Mouse (Mus musculus) heart, embryonic 13.5 days (tissue): ENCODE measurements around the gene Oaz2. TPM values are rescaled to one million over a fixed set of nuclear protein-coding genes. Genes with fewer than 3 reads are reported as not detected.
A peak's percentile ranks its signal among the peaks of the same experiment; 100 is the strongest.

Source experiments
- ATAC-seq: fragments of 200-750 bp; cut with Nextera tagmentation; 2 replicates; pipeline ENCODE4 v1.8.0; 2017; ENCODE audit warnings: moderate TSS enrichment; ENCODE audit not compliant: insufficient number of reproducible peaks, low FRiP score, low TSS enrichment; ENCODE audit errors: extremely low read depth
- H3K27ac ChIP-seq: fragments of 300-500 bp; sonication (generic); replicated peaks from 2 replicates; pipeline ENCODE4 v1.5.1; 2015; ENCODE audit warnings: moderate library complexity, mild to moderate bottlenecking, inconsistent platforms
- H3K27me3 ChIP-seq: fragments of 300-500 bp; sonication (generic); replicated peaks from 2 replicates; pipeline ENCODE4 v1.6.1; 2015; ENCODE audit warnings: mild to moderate bottlenecking, inconsistent platforms
- H3K36me3 ChIP-seq: fragments of 300-500 bp; sonication (generic); 2 replicates; pipeline ENCODE4 v1.6.1; 2015; ENCODE audit warnings: mild to moderate bottlenecking, inconsistent platforms
- H3K4me1 ChIP-seq: fragments of 300-500 bp; sonication (generic); 2 replicates; pipeline ENCODE4 v1.6.1; 2015; ENCODE audit warnings: inconsistent platforms
- H3K4me2 ChIP-seq: fragments of 300-500 bp; sonication (generic); 2 replicates; pipeline ENCODE4 v1.6.1; 2015; ENCODE audit warnings: inconsistent platforms, mild to moderate bottlenecking, moderate library complexity
- H3K4me3 ChIP-seq: fragments of 300-500 bp; sonication (generic); 2 replicates; pipeline ENCODE4 v1.5.1; 2015; ENCODE audit warnings: moderate library complexity, mild to moderate bottlenecking, inconsistent platforms
- H3K9ac ChIP-seq: fragments of 300-500 bp; sonication (generic); 2 replicates; pipeline ENCODE4 v1.6.1; 2015; ENCODE audit warnings: inconsistent platforms, mild to moderate bottlenecking, moderate library complexity
- H3K9me3 ChIP-seq: fragments of 300-500 bp; sonication (generic); 2 replicates; pipeline ENCODE4 v1.6.1; 2016; ENCODE audit warnings: inconsistent platforms
- WGBS: fragments of 180-500 bp; shearing (Covaris S2); methylation state at CpG from one replicate; pipeline ENCODE4 v1.1.7; 2015; ENCODE audit warnings: mixed read lengths; 5-methylcytosine and 5-hydroxymethylcytosine counted together
- polyA plus RNA-seq: library from polyadenylated mRNA; unstranded; fragments of >200 nt; fragmentation: Nextera tagmentation; extraction: Ambion mirVana; gene quantifications from 2 replicates; pipeline ENCODE4 v1.2.1, GENCODE M21; 2015

Gene Oaz2
- polyA plus RNA-seq, 1 experiment from 2014 or later = 249 TPM

DNA sequence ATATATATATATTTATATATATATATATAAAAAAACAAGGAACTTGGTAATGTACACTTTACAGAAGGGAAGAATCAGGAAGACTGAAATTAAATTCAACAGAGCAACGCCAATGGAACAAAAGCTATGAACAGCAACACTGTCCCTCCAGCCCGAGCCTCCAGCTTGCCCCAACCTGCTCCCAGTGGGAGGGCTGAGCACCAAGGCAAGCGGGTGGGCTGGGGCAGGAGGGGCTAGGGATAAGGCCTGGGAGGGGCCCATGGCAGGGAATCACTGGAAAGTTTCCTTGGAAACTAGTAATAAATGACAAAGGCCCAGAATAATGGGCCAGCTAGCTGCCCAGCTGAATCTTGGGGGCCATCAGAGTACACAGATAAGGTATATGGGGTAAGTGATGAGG is 24.7 kb downstream of the Oaz2 start:
- H3K36me3 ChIP-seq = peaks cover 88% of the 10 kb centered on the region
- no peak for ATAC-seq
- 63% methylated on average over 3 of the region's 3 CpGs for WGBS
- no peak overlapping the region for H3K4me2 ChIP-seq
- H3K4me3 ChIP-seq = no peak overlapping the region
- H3K27ac ChIP-seq = 0 out of 2 replicates have a peak overlapping the region, but pooled peaks have one; percentile 36
- peaks cover 40% of the 10 kb centered on the region for H3K4me1 ChIP-seq
- H3K9ac ChIP-seq = no peak overlapping the region
- H3K27me3 ChIP-seq = no peaks in the 10 kb centered on the region
- no peaks in the 10 kb centered on the region for H3K9me3 ChIP-seq

DNA sequence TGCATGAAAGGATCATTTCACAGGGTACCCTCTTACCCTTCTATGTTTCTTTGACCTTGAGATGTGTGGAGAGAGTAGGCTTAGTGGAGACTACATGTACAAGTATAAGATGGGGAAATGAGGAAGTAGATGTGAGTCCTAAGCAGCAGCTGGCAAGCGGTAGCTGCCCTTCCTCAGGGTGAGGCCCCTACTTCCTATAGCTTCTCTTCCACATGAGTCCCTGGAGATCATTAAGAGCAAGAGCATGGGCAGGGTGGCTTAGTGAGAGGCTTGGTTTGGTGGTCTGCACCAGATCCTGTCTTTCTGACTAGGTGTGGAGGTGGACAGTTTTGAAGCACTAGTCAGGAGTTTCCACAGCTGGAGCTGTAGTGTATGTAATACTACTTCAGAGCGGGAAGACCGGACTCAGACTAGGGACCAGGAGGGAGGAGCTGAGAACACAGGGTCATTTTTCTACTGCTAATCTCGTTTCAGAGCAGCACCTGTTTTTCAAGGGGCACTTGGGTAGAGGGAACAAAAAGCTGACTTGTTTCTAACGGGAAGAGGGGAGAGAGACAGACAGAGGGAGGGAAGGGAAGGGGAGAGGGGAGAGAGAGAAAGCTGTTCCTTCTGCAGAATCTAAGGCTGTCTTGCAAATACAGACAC is 25.3 kb downstream of the Oaz2 start:
- no peak overlapping the region for H3K4me2 ChIP-seq
- peaks cover 42% of the 10 kb centered on the region for H3K4me1 ChIP-seq
- H3K36me3 ChIP-seq = peaks cover 88% of the 10 kb centered on the region
- no peaks in the 10 kb centered on the region for H3K9me3 ChIP-seq
- H3K9ac ChIP-seq = peak overlapping the region; percentile 28; the same call in 1 of the 2 replicates
- 42% methylated on average over 5 of the region's 5 CpGs for WGBS
- peak overlapping the region; percentile 59; the same call in 1 of the 2 replicates for H3K27ac ChIP-seq
- no peak overlapping the region for H3K4me3 ChIP-seq
- H3K27me3 ChIP-seq = no peaks in the 10 kb centered on the region
- no peak for ATAC-seq

DNA sequence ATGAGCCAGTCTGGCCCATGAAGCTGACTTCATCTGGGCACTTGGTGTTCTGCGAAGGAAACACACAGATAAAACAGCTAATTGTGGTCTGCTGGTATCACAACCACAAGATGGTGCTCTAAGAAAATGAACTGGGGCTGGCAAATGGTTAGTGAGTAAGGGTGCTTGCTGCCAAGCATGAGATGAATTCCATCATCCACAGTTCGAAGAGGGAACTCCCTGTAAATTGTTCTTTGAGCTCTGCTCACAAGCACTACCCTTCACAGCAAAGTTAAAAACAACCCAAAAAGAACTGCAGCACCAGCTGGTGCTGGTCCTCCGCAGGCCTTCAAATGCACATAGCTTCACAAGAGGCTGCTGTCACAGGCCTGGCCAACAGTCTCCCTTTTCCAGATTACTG is 27.8 kb downstream of the Oaz2 start:
- Histone ChIP-seq H3K27ac (peak overlapping the region; percentile 67), H3K9ac (0 out of 2 replicates have a peak overlapping the region, but pooled peaks have one; percentile 6), H3K4me2 (no peak overlapping the region), H3K36me3 (peaks cover 97% of the 10 kb centered on the region), H3K9me3 (no peaks in the 10 kb centered on the region), H3K4me3 (no peak overlapping the region), H3K4me1 (peaks cover 42% of the 10 kb centered on the region), H3K27me3 (no peaks in the 10 kb centered on the region)
- WGBS = 52% methylated on average over 3 of the region's 3 CpGs
- no peak for ATAC-seq

DNA sequence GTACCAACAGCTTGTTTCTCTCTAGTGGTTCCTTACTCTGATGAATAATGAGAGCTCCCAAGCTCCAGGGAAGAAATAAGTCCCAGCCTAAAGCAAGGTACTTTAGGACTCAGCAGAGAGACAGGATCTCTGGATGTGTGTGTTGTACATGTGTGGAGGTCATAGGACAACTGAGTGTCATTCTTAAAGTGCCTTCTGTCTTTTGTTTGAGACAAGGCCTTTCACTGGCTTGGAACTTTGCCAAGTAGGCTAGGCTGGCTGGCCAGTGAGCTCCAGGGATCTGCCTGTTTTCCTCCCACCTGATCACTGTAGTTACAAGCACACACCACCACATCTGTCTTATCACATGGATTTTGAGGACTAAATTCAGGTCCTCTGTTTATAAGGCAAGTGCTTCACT is 28.5 kb downstream of the Oaz2 start:
- H3K27ac ChIP-seq = peak overlapping the region; percentile 67
- peaks cover 97% of the 10 kb centered on the region for H3K36me3 ChIP-seq
- ATAC-seq = no peak

DNA sequence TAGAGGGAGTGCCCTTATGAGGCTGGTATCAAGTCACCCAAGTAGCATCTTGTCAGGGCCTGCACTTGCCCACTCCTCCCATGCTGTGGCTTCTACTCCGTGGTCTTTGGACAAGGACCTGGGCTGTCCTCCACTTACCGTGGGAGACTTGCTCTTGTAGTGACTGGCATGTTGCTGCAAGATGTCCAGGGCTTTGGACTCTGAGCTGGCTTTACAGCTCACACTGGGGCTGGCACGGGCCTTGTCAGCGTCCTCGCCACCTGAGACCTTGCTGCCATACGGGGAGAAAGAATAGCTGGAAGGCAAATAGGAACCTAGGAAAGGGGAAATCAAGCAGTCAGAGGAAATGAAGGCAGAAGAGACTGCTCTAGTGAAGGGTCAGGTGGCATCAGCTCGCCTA is 29.6 kb downstream of the Oaz2 start:
- H3K4me2 ChIP-seq = no peak overlapping the region

More for the DNA sequence above, 28.5 kb downstream of the Oaz2 start:
- peaks cover 42% of the 10 kb centered on the region for H3K4me1 ChIP-seq
- H3K9me3 ChIP-seq = no peaks in the 10 kb centered on the region
- H3K4me2 ChIP-seq = no peak overlapping the region
- H3K27me3 ChIP-seq = no peaks in the 10 kb centered on the region
- H3K9ac ChIP-seq = 0 out of 2 replicates have a peak overlapping the region, but pooled peaks have one; percentile 6
- H3K4me3 ChIP-seq = no peak overlapping the region

DNA sequence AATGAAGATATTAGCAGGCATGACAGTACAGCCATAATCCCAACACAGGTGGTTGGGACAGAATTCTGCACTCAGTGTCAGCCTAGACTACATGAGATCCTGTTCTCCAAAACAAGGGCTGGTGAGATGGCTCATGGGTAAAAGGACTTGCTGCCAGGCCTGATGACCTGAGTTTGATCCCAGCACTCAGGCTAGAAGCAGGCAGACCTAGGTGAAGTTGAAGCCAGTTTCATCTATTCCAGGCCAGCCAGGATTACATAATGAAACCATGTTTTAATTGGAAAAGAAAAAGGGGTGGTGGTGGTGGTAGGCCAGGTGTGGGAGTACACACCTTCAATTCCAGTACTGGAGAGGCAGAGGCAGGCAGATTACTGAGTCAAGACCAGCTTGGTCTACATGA is 30.2 kb downstream of the Oaz2 start:
- Histone ChIP-seq H3K4me1 (peaks cover 31% of the 10 kb centered on the region), H3K36me3 (peaks cover 98% of the 10 kb centered on the region), H3K27ac (no peak overlapping the region), H3K4me2 (no peak overlapping the region), H3K4me3 (no peak overlapping the region), H3K9ac (no peak overlapping the region), H3K27me3 (no peaks in the 10 kb centered on the region), H3K9me3 (no peaks in the 10 kb centered on the region)
- ATAC-seq = no peak

More for the DNA sequence above, 29.6 kb downstream of the Oaz2 start:
- Histone ChIP-seq H3K9me3 (no peaks in the 10 kb centered on the region), H3K9ac (no peak overlapping the region), H3K27me3 (no peaks in the 10 kb centered on the region), H3K4me1 (peaks cover 37% of the 10 kb centered on the region), H3K27ac (no peak overlapping the region; the same call in 1 of the 2 replicates), H3K4me3 (no peak overlapping the region), H3K36me3 (peaks cover 98% of the 10 kb centered on the region)
- 83% methylated on average over 7 of the region's 7 CpGs for WGBS
- no peak for ATAC-seq

DNA sequence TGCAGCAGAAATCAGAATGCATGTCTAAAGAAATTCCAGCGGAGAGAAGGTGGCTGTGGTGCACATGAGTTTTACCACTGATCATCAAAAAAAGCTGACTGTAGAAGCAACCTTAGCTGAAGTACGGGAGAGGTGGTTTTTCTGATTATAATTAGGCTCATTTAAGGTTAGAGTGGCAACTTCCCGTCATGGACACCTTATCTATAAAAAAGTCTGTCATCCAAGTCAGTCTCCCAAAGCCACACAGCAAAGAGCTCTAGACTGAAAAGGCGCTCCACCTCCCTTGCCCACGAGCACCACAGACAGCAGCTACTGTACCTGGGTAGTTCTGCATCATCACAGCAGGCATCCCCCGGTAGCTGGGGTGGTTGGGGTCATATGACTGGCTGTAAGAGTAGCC is 32.7 kb downstream of the Oaz2 start:
- Histone ChIP-seq H3K27ac (no peak overlapping the region), H3K4me3 (no peak overlapping the region), H3K9me3 (no peaks in the 10 kb centered on the region), H3K4me2 (no peak overlapping the region), H3K4me1 (peaks cover 21% of the 10 kb centered on the region), H3K36me3 (peaks cover 96% of the 10 kb centered on the region), H3K9ac (no peak overlapping the region), H3K27me3 (no peaks in the 10 kb centered on the region)
- ATAC-seq = no peak
- 78% methylated on average over 6 of the region's 6 CpGs for WGBS

DNA sequence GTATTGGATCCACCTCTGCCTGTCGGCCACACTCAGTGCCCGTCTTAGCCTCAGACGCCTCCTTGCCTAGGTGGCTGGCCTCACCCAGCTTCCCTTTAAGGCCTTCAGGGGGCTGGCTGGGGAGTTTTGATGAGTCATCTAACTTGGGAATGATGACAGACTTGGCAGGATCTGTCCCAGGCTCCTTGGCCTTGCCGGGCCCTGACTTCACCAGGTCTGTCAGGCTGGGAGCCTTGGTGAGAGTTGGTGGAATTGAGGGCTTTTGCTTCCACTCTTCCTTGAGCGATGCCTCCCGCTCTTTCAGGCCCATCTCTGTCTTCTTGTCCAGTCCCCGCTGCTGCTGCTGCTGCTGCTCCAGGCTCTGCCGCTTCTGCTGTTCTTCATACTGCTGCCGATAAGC is 34.5 kb downstream of the Oaz2 start:
- peaks cover 95% of the 10 kb centered on the region for H3K36me3 ChIP-seq
- H3K4me3 ChIP-seq = no peak overlapping the region
- peaks cover 3% of the 10 kb centered on the region; the same call in 1 of the 2 replicates for H3K4me1 ChIP-seq
- H3K9ac ChIP-seq = no peak overlapping the region
- WGBS = 81% methylated on average over 9 of the region's 9 CpGs
- H3K27ac ChIP-seq = no peak overlapping the region
- H3K27me3 ChIP-seq = no peaks in the 10 kb centered on the region
- no peak for ATAC-seq
- no peaks in the 10 kb centered on the region for H3K9me3 ChIP-seq
- H3K4me2 ChIP-seq = no peak overlapping the region

DNA sequence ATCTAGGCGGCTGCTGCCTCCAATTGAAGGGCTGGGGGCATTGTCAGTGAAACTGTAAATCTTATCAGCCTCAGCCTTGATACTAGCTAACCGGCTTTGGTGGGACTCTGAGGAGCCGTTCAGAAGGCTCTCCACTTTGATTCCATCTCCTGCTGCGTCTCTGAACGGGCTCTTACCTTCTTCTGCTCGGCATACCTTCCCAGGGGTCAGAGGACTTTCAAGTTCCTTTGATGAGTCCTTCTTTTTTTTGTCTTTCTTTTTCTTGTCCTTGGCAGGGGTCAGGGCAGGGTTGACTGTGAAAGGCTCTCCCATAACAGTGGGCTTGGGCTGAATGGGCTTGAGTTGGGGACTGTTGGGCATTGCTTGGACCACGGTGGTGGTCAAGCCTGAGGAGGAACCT is 35.4 kb downstream of the Oaz2 start:
- H3K4me2 ChIP-seq = no peak overlapping the region
- peaks cover 86% of the 10 kb centered on the region for H3K36me3 ChIP-seq
- 65% methylated on average over 7 of the region's 7 CpGs for WGBS
- H3K27ac ChIP-seq = no peak overlapping the region
- H3K9me3 ChIP-seq = no peaks in the 10 kb centered on the region
- no peaks in the 10 kb centered on the region for H3K4me1 ChIP-seq
- no peaks in the 10 kb centered on the region for H3K27me3 ChIP-seq
- ATAC-seq = no peak
- H3K4me3 ChIP-seq = no peak overlapping the region
- H3K9ac ChIP-seq = no peak overlapping the region

DNA sequence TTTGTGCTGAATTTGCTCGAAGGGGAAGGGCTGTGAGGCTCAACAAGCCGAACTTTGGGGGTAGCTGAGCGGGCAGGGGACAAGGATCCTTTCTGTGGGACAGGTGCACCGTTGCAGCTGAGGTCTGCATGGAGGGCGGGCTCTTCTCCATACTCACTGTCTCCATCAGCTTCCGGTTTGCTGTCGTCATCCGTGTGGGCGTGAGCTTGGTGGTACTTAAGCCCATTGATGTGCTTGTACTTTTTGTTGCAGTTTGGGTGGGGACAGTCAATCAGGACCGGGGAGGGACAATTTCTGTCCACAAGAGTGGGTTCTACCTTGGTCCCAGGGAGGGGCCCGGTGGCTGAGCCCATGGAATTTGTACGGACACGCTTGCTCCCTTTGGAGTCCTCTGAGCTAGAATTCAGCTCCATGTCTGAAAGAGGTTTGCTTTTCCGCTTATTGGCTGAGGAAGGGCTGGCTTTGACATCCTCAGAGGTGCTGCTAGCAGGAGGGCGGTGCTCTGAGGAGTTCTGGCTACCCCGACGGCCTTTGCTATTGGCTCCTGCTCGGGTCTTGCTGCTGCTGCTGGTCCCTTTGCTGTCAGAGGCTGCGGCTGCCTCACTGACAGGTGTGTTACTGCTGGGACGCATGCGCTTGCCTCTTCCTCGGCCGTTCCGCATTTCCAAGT is 36.3 kb downstream of the Oaz2 start:
- H3K9ac ChIP-seq = no peak overlapping the region
- H3K36me3 ChIP-seq = peaks cover 81% of the 10 kb centered on the region
- 88% methylated on average over 24 of the region's 24 CpGs for WGBS
- no peaks in the 10 kb centered on the region for H3K27me3 ChIP-seq
- H3K27ac ChIP-seq = no peak overlapping the region
- no peak overlapping the region for H3K4me3 ChIP-seq
- no peaks in the 10 kb centered on the region for H3K4me1 ChIP-seq
- no peak for ATAC-seq
- H3K9me3 ChIP-seq = no peaks in the 10 kb centered on the region
- H3K4me2 ChIP-seq = no peak overlapping the region

DNA sequence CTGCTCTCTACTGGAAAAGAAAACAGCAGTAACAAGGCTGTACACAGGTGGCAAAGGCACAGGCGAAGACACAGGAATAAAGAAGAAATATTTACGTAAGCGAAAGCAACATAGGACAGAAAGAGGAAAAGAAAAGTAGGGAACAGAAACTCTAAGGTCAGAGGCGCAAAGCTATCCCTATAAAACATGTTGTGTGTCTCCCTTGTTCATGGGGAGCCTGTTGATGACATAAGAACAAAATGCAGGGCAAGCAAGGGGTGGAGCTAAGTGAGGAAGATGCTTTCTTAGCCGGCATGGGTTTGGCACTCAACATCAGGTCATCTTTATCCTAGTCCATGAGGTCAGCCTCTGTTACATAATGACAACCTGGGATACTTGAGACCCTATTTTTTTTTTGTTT is 50.4 kb downstream of the Oaz2 start:
- Histone ChIP-seq H3K27me3 (no peaks in the 10 kb centered on the region), H3K4me2 (no peak overlapping the region), H3K4me3 (no peak overlapping the region), H3K27ac (no peak overlapping the region), H3K4me1 (peaks cover 30% of the 10 kb centered on the region), H3K36me3 (0 out of 2 replicates have a peak, but pooled peaks cover 3% of the 10 kb centered on the region), H3K9me3 (no peaks in the 10 kb centered on the region), H3K9ac (no peak overlapping the region)
- 90% methylated on average over 5 of the region's 5 CpGs for WGBS
- ATAC-seq = no peak

DNA sequence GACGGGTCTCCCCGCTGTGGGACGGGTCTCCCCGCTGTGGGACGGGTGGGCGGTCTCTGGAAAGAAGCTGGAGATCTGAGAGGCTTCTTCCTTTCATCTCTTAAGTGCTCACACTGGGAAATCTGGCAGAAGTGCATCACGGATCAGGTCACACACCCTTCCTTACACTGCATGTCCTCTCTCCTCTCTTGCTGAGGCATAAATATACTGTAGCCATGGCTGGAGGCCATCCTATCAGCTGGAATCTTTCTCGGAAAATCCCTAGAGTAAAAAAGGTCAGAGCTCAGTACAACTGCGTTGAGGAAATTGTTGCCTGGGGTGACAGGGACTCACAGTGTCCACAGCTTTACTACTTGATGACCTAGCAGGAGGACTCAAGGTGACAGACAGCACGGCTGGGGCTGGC is 53.4 kb downstream of the Oaz2 start:
- WGBS = 36% methylated on average over 10 of the region's 10 CpGs
- H3K4me1 ChIP-seq = peaks cover 59% of the 10 kb centered on the region
- peak overlapping the region; percentile 58 for H3K9ac ChIP-seq

More for the DNA sequence above, 53.4 kb downstream of the Oaz2 start:
- H3K4me3 ChIP-seq = no peak overlapping the region
- no peaks in the 10 kb centered on the region for H3K9me3 ChIP-seq
- peak overlapping the region; percentile 42 for H3K4me2 ChIP-seq
- H3K27ac ChIP-seq = peak overlapping the region; percentile 69
- no peak for ATAC-seq
- no peaks in the 10 kb centered on the region for H3K27me3 ChIP-seq
- no peaks in the 10 kb centered on the region for H3K36me3 ChIP-seq
